Mouse (Mus musculus): Measurements from ENCODE around the gene Zfp326.

Zfp326 gene

DNA sequence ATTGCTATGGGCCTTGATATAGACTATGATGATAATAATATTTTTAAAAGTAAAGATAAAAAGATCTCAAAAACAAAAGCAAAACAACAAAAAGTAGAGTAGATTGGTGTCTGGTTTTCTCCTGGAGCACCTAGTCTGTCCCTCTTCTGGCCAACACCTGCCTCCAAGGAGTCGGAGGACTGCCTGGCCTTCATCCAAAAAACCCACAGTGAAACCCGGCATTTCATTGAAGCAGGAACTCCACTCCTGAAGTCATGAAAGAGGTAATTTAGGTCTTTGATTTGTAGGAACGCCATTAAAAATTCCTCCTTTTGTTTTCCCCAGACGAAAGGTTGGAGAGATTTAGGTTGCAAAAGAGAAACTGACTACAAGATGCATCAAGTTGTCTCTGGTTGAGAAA lies 8.9 kb upstream of the Zfp326 start:
- no peak for DNase-seq (ENCODE audit: low read depth, low spot score)

DNA sequence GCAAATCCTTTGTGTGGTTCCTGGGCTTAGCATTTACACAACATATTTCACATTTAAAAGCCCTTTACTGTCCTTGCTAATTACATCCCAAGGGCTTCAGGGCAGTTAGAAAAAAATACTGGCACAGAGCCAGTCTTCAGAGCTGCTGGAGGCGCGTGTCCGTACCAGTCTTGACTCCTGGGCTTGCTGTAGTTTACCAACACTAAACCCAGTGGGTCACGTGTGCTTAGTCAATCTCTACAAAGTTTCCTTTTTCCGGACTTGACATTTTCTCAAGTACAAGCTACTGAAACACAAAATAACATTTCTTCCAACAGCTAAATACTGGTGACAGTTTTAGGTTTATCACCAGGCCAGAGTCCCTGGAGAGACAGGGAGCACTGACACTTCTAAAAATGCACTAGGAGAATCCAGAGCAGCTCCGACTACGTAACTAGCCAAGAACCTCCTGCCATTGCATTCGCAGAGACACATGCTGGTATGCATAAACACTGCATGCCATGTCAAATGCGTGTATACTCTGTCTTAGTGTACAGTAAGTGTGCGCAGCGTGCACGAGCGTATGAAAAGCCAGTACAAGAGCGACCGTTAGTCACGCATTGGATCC lies 8.4 kb upstream of the Zfp326 start:
- DNase-seq (ENCODE audit: low read depth, low spot score), result peak; percentile 18

GRCm38 (mm10) chr5:105868593-105868992 lies 7.8 kb upstream of the Zfp326 start:
- DNase-seq (ENCODE audit: low read depth, low spot score), result peak; percentile 84

- no peak for DNase-seq (ENCODE audit: low read depth, low spot score)
Observed at GRCm38 (mm10) chr5:105869739-105870138, 6.6 kb upstream of the Zfp326 start.

DNA sequence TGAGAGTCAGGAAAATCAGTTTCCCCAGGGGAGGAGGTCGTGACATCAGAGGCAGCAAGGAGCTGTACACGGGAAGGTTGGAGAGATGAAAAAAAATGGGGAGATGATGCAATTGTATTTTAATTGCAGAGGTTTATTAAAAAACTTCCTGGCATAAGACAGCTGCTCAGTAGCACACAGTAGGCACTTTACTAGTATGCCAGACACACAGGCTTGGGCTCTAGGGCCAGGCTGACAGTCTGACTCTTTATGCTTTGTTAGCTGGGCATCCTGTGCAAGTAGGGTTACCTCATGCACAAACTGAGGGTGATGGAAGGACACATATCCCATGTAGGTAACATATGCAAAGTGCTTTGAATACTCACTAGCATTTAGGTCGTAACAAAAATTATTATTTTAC lies 5.2 kb upstream of the Zfp326 start:
- no peak for DNase-seq (ENCODE audit: low read depth, low spot score)

DNA sequence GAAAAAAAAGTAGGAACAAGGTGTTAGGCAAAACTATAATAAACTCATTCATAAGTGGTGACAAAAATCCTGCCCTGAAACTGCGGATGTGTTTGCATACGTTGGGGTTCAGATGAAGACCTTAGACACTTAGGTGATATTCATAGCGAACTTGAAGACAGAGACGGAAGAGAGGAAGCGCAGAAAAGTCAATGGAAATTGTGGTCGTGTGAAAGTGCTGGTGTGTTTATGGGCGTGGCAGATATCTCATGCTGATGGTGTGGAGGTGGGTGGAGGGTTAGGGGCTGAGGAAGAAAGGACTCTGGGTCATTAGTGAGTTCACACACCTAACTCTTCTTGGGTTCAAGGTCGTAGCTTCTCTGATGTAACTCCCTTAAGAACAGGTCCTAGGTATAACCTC lies 4.2 kb upstream of the Zfp326 start:
- no peak for DNase-seq (ENCODE audit: low read depth, low spot score)

GRCm38 (mm10) chr5:105872916-105873315 lies 3.4 kb upstream of the Zfp326 start:
- no peak for DNase-seq (ENCODE audit: low read depth, low spot score)

DNA sequence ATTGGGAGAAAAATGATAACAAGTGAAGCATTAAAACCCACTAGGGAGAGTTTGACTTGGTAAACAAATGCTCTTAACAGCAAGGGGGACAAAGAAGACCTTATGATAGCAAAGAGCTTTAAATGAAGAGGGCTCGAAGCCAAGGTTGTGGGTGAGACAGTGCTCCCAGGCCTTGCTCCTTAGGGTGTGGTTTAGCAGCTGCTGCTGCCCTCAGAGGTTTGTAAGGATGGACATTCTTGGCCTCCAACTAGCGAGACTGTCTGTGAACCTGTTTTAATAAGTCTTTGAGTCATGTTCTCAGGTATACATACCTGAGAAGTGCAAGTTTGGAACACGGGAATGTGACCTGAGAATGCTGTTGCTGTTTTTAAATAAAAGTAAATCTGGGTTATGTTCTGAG lies 2.6 kb upstream of the Zfp326 start:
- DNase-seq (ENCODE audit: low read depth, low spot score), result no peak

DNA sequence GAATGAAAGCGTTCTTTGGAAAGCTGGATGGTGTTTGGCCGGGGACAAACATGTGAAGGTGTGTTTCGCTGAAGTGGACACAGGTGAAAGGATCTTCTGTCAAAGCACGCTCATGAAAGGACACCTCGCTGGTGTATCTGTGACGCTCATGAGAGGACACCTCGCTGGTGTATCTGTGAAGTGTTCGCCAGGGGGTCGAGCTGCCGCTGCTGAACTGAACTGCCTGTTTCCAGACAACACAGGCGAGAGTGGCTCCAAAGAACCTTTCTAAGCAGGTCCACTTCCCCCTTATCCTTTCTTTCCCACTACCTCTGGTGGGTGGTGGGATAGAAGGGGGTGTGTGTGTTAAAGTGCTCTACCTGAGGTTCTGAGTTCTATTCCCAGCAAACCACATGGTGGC lies 1.9 kb upstream of the Zfp326 start:
- no peak for DNase-seq (ENCODE audit: low read depth, low spot score)

- peak; percentile 39 for DNase-seq (ENCODE audit: low read depth, low spot score)
Observed at GRCm38 (mm10) chr5:105876925-105877774, 785 bp downstream of the Zfp326 start.

GRCm38 (mm10) chr5:105887317-105887716 lies 11.0 kb downstream of the Zfp326 start:
- DNase-seq (ENCODE audit: low read depth, low spot score), result no peak

- no peak for DNase-seq (ENCODE audit: low read depth, low spot score)
Observed at GRCm38 (mm10) chr5:105898161-105898560, 21.8 kb downstream of the Zfp326 start.

GRCm38 (mm10) chr5:105909209-105909608 lies 32.8 kb downstream of the Zfp326 start:
- DNase-seq (ENCODE audit: low read depth, low spot score), result no peak

DNA sequence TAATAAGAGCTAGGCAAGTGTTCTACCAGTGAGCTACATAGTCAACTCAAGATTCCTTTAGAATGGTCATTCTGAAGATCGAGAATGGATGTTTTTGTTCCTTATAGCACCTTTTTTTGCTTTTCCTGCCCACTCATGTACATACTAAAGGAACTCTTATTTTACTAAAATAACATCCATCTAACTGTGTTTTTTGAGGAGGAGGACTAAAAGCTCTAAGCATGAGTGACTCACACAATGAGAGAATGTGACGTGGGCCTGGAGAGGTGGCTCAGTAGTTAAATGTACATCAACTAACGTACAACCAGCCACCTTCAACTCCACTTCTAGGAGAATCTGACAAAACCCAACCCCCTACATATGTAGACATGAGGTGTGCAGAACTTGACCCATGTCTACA lies 33.3 kb downstream of the Zfp326 start:
- DNase-seq (ENCODE audit: low read depth, low spot score), result no peak

GRCm38 (mm10) chr5:105911498-105911897 lies 35.1 kb downstream of the Zfp326 start:
- no peak for DNase-seq (ENCODE audit: low read depth, low spot score)

DNA sequence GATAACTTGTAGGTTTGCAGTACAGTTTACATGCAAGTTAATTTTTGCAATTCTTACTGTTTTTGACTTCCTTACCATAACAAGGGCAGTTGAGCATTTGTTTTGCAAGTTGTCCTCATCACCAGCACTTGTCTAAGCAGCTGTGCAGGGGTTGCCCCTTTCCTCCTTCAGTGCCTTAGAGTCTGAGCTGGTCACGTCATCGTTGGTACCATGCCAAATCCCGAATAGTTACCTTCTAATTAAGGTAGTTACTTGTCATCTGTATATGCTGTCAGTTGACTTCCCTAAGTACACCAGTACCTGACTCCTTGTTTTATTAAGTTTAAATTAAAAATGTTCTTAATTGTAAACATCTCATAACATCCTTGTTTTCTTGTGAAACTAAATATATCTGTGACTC lies 41.0 kb downstream of the Zfp326 start:
- no peak for DNase-seq (ENCODE audit: low read depth, low spot score)

GRCm38 (mm10) chr5:105918289-105918688 lies 41.9 kb downstream of the Zfp326 start:
- peak; percentile 78 for DNase-seq (ENCODE audit: low read depth, low spot score)

- DNase-seq (ENCODE audit: low read depth, low spot score), result no peak
Observed at GRCm38 (mm10) chr5:105922818-105923487, 46.6 kb downstream of the Zfp326 start.

DNA sequence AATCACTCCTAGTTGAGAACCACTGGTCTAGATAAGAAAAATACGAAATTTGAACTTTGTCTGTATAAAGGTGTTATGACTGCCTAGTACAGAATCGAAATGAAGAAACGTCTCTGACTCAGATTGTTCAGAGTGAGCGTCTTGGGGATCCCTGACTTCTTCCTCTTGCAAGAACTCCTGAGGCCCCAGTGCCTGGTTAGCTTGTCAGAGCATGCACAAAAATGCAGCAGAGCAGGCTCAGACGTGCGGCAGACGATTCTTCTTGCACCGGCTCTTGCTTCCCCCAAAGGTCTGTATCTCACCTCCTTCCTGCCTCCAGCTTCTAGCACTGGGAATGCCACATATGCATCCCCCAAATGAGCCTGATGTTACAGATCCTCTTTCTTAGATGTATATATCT lies 48.0 kb downstream of the Zfp326 start:
- no peak for DNase-seq (ENCODE audit: low read depth, low spot score)

GRCm38 (mm10) chr5:105925568-105926255 lies 49.3 kb downstream of the Zfp326 start:
- DNase-seq (ENCODE audit: low read depth, low spot score), result peak; percentile 41

DNA sequence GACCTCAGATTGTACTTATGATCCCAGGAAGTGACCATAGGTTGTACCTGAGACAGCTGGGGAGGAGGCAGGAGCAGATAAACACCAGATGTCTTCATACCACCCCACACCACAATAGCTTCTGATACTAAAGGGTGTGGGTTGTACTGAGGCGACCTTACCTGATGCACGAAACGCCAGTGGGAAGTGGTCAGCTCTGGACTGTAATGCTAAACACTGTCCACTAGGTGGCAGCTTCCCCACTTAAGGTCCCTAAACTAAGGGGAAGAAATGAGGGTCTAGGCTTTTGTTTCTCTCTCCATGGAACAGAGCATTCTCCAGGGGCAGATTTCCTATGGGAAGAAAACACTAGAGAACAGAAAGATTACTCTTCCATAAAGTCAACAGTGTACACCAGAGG lies 53.9 kb downstream of the Zfp326 start:
- peak; percentile 59 for DNase-seq (ENCODE audit: low read depth, low spot score)

GRCm38 (mm10) chr5:105932392-105932791 lies 56.0 kb downstream of the Zfp326 start:
- no peak for DNase-seq (ENCODE audit: low read depth, low spot score)
